Mouse (Mus musculus): ENCODE results near the gene C1qc.

C1qc gene

GRCm38 (mm10) chr4:136895861-136896260 lies 3.0 kb upstream of the C1qc start:
- peak; percentile 23 for DNase-seq (ENCODE audit: low spot score)

- DNase-seq (ENCODE audit: low spot score), result no peak
These were observed 2.0 kb upstream of the C1qc start for GRCm38 (mm10) chr4:136894821-136895220.

GRCm38 (mm10) chr4:136893691-136894543 lies 1.1 kb upstream of the C1qc start:
- DNase-seq (ENCODE audit: low spot score), result peak; percentile 70

- DNase-seq (ENCODE audit: low spot score), result no peak
These were observed 494 bp downstream of the C1qc start for GRCm38 (mm10) chr4:136892371-136892770.

GRCm38 (mm10) chr4:136891115-136891514 lies 1.8 kb downstream of the C1qc start:
- DNase-seq (ENCODE audit: low spot score), result no peak

- no peak for DNase-seq (ENCODE audit: low spot score)
These were observed 2.9 kb downstream of the C1qc start for GRCm38 (mm10) chr4:136889981-136890380.

GRCm38 (mm10) chr4:136887714-136888113 lies 5.2 kb downstream of the C1qc start:
- no peak for DNase-seq (ENCODE audit: low spot score)

- no peak for DNase-seq (ENCODE audit: low spot score)
These were observed 6.8 kb downstream of the C1qc start, which contains the start of gene C1qb for GRCm38 (mm10) chr4:136886101-136886500. TSS of gene C1qb (minus strand) at chr4:136886187.

- DNase-seq (ENCODE audit: low spot score), result peak; percentile 58
These were observed 14.3 kb downstream of the C1qc start for GRCm38 (mm10) chr4:136878601-136879000.

GRCm38 (mm10) chr4:136878171-136878570 lies 14.7 kb downstream of the C1qc start:
- DNase-seq (ENCODE audit: low spot score), result peak; percentile 19

GRCm38 (mm10) chr4:136876971-136877370 lies 15.9 kb downstream of the C1qc start:
- peak; percentile 72 for DNase-seq (ENCODE audit: low spot score)

- no peak for DNase-seq (ENCODE audit: low spot score)
These were observed 17.9 kb downstream of the C1qc start for GRCm38 (mm10) chr4:136875012-136875411.

- DNase-seq (ENCODE audit: low spot score), result no peak
These were observed 24.5 kb downstream of the C1qc start for GRCm38 (mm10) chr4:136868371-136868770.

- peak; percentile 67 for DNase-seq (ENCODE audit: low spot score)
These were observed 25.0 kb downstream of the C1qc start for GRCm38 (mm10) chr4:136867690-136868345.

- DNase-seq (ENCODE audit: low spot score), result peak; percentile 37
These were observed 27.3 kb downstream of the C1qc start for GRCm38 (mm10) chr4:136865531-136865930.

- peak; percentile 91 for DNase-seq (ENCODE audit: low spot score)
These were observed 28.0 kb downstream of the C1qc start for GRCm38 (mm10) chr4:136864751-136865470.

- no peak for DNase-seq (ENCODE audit: low spot score)
These were observed 29.3 kb downstream of the C1qc start for GRCm38 (mm10) chr4:136863517-136863916.

- no peak for DNase-seq (ENCODE audit: low spot score)
These were observed 30.5 kb downstream of the C1qc start for GRCm38 (mm10) chr4:136862411-136862810.

GRCm38 (mm10) chr4:136861806-136862205 lies 31.1 kb downstream of the C1qc start:
- DNase-seq (ENCODE audit: low spot score), result peak; percentile 65

GRCm38 (mm10) chr4:136860022-136860421 lies 32.8 kb downstream of the C1qc start:
- no peak for DNase-seq (ENCODE audit: low spot score)

- DNase-seq (ENCODE audit: low spot score), result peak; percentile 49
These were observed 37.8 kb downstream of the C1qc start for GRCm38 (mm10) chr4:136855081-136855480.

GRCm38 (mm10) chr4:136852989-136853388 lies 39.9 kb downstream of the C1qc start:
- DNase-seq (ENCODE audit: low spot score), result no peak

GRCm38 (mm10) chr4:136852119-136852518 lies 40.7 kb downstream of the C1qc start:
- no peak for DNase-seq (ENCODE audit: low spot score)

Measured in embryo, embryonic 10.5 days (tissue).